Mouse (Mus musculus) ES-E14 (cell line): ENCODE results near the gene Cux1. TPM values are rescaled to one million over a fixed set of nuclear protein-coding genes. Genes with fewer than 3 reads are reported as not detected.
A peak's percentile ranks its signal among the peaks of the same experiment; 100 is the strongest.

Experiments
- DNase-seq: peaks from one replicate; pipeline ENCODE4 v3.0.0-alpha.2; 2013; ENCODE audit warnings: low read depth, low spot score
- H3K27ac ChIP-seq: 2 replicates; pipeline ENCODE4 v1.5.1; 2012; ENCODE audit warnings: low read depth, mild to moderate bottlenecking, low read length, moderate library complexity, mixed read lengths; ENCODE audit not compliant: poor library complexity, insufficient read depth, severe bottlenecking
- H3K36me3 ChIP-seq: 2 replicates; pipeline ENCODE4 v1.6.1; 2012; ENCODE audit warnings: mild to moderate bottlenecking, low read length, moderate library complexity, mixed read lengths; ENCODE audit not compliant: control insufficient read depth, poor library complexity, insufficient read depth, severe bottlenecking
- H3K4me1 ChIP-seq, 2 experiments: fragments of 150-350 bp in 1 of 2; sonication (generic) in 1 of 2; 2 replicates each; pipeline ENCODE4 v1.6.1; 2012; ENCODE audit warnings: low read length in 2 of 2, mild to moderate bottlenecking in 1 of 2, mixed read lengths in 1 of 2; ENCODE audit not compliant: control insufficient read depth in 2 of 2, insufficient read depth in 2 of 2, poor library complexity in 1 of 2
- H3K4me3 ChIP-seq, 2 experiments: fragments of 150-350 bp in 1 of 2; sonication (generic) in 1 of 2; 2 replicates each; pipeline ENCODE4 v1.5.1; 2012; ENCODE audit warnings: low read length in 2 of 2, low read depth in 1 of 2, mild to moderate bottlenecking in 1 of 2, mixed read lengths in 1 of 2; ENCODE audit not compliant: insufficient read depth in 1 of 2, poor library complexity in 1 of 2, severe bottlenecking in 1 of 2
- H3K9ac ChIP-seq: 2 replicates; pipeline ENCODE4 v1.6.1; 2012; ENCODE audit warnings: low read depth, mild to moderate bottlenecking, low read length, mixed read lengths; ENCODE audit not compliant: poor library complexity, insufficient read depth, severe bottlenecking
- H3K9me3 ChIP-seq: fragments of 150-350 bp; sonication (generic); 2 replicates; pipeline ENCODE4 v1.6.1; 2012; ENCODE audit warnings: low read depth, mild to moderate bottlenecking, low read length; ENCODE audit not compliant: control insufficient read depth, insufficient read depth
- CHD2 ChIP-seq: IDR thresholded peaks from 2 replicates; pipeline ENCODE4 v1.6.1; 2014; ENCODE audit warnings: mild to moderate bottlenecking, low read depth, low read length, inconsistent platforms
- HCFC1 ChIP-seq: IDR thresholded peaks from 2 replicates; pipeline ENCODE4 v1.6.1; 2012; ENCODE audit warnings: low read length, inconsistent platforms, borderline replicate concordance; ENCODE audit not compliant: insufficient read depth
- MAFK ChIP-seq: IDR thresholded peaks from 2 replicates; pipeline ENCODE4 v1.6.1; 2014; ENCODE audit warnings: mild to moderate bottlenecking, low read depth, low read length, inconsistent platforms; ENCODE audit not compliant: insufficient read depth
- ZC3H11A ChIP-seq: IDR thresholded peaks from 2 replicates; pipeline ENCODE4 v1.6.1; 2012; ENCODE audit warnings: low read depth, mild to moderate bottlenecking, inconsistent platforms, low read length, borderline replicate concordance
- ZNF384 ChIP-seq: IDR thresholded peaks from 2 replicates; pipeline ENCODE4 v1.6.1; 2012; ENCODE audit warnings: low read depth, low read length, inconsistent platforms
- in situ Hi-C, 2 experiments: fragments of 600-800 bp; cut with MboI; formaldehyde crosslinking; loops; one replicate each; pipeline ENCODE4 v1.15.1; 2025; ENCODE audit warnings: low sequenced_read_pairs in 2 of 2, inconsistent platforms in 1 of 2; ENCODE audit not compliant: unreplicated experiment in 2 of 2
- total RNA-seq: library from RNA; depleted of rRNA; stranded (reverse); fragments of 300-350 nt; gene quantifications from 2 replicates; pipeline ENCODE4 v1.2.3, GENCODE M21; 2012

The Cux1 gene
- total RNA-seq, 1 experiment, result 23.6 TPM

DNA sequence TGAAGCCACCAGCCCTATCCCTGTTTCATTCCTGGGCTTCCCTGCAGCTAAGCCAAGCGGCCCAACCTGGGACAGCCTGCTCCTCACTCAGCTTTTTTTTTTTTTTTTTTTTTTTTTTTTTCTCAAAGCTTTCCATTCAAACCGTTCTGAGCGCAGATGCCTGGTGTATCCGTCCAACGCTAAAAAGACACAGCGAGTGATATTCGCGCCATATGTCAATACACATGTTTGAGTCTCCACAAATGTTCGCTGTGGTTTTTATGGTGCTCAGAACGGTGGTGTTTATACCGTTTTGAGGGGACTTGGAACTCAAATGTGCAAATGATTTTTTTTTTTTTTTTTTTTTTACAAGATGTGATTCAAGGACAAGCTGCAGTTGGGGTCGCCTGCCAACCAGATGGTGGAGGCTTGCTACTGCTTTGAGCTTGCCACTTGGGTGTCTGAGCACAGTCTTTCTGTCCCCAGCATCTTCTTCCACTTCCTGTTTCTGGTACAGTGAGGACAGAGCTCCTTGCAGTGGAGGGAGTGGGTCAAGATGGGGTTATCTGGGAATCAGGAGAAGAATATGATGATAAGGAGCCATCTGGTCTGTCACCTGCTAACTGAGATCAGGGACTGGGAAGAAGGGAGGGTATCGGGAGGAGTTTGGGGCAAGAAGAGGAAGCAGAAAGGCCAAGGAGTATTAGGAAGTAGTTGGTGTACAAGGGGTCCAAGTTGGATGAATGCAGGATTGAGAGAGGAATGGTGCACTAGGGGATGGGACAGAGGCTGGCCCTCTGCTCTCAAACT lies 36.1 kb upstream of the Cux1 start:
- no peak overlapping the region for H3K4me3 ChIP-seq
- peaks cover 2 to 4% of the 10 kb centered on the region in 2 experiments; a peak in 1 of 4 replicates for H3K4me1 ChIP-seq
- no peaks in the 10 kb centered on the region for H3K36me3 ChIP-seq
- H3K9ac ChIP-seq, result no peak overlapping the region
- H3K27ac ChIP-seq, result no peak overlapping the region
- no peak for DNase-seq
- H3K9me3 ChIP-seq, result no peaks in the 10 kb centered on the region
- in situ Hi-C loops, result no loop called here
- no peak for TF ChIP-seq MAFK
- TF ChIP-seq ZNF384, result peak; percentile 74

- H3K4me1 ChIP-seq, result peaks cover 2% of the 10 kb centered on the region in 2 experiments; a peak in 1 of 4 replicates
- in situ Hi-C loops, result no loop called here
- H3K27ac ChIP-seq, result no peak overlapping the region
- no peak overlapping the region for H3K4me3 ChIP-seq
- no peak for DNase-seq
- H3K9ac ChIP-seq, result no peak overlapping the region
- no peaks in the 10 kb centered on the region for H3K9me3 ChIP-seq
- H3K36me3 ChIP-seq, result no peaks in the 10 kb centered on the region
- TF ChIP-seq CHD2 (no peak), ZC3H11A (no peak), ZNF384 (no peak), MAFK (no peak), HCFC1 (no peak)
Measured at GRCm38 (mm10) chr5:136600511-136600910, 33.2 kb upstream of the Cux1 start.

DNA sequence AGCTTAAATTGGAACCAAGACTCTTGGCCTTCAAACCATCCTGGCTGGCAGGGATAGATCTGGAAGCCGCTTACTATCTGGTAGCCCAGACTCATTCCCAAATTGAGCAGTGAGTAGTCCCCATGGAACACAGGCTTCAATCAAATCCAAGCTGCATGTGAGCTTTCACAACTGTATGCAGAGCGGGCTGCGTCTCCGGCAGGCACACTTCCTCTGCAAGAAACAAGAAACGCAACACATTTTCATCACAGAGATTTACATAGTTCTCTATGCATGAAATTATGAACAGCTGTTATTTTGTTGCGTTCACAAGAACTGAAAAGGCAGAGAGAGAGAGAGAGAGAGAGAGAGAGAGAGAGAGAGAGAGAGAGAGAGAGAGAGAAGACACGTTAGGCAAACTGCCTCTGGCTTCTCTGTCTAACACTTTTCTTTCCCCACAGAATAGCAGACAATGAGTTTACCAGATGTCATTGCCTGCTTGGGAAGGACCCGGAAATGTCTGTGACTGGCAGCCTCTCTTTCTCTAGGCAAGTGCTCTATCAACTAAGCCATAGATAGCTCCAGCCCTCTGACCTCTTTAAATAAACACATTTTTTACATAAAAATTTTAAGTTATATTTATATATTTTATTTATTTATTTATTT lies 27.7 kb upstream of the Cux1 start:
- Histone ChIP-seq H3K4me1 (no peaks in the 10 kb centered on the region), H3K9ac (no peak overlapping the region), H3K36me3 (no peaks in the 10 kb centered on the region), H3K9me3 (no peaks in the 10 kb centered on the region), H3K4me3 (no peak overlapping the region), H3K27ac (no peak overlapping the region)
- TF ChIP-seq ZC3H11A (no peak), CHD2 (no peak), MAFK (no peak), HCFC1 (no peak), ZNF384 (no peak)
- DNase-seq, result no peak
- in situ Hi-C loops, result no loop called here

- Histone ChIP-seq H3K4me1 (peaks cover 0 to 3% of the 10 kb centered on the region in 2 experiments; a peak in 2 of 4 replicates), H3K9ac (no peak overlapping the region)
- in situ Hi-C loops, result no loop called here
Measured at GRCm38 (mm10) chr5:136591816-136592499, 24.7 kb upstream of the Cux1 start.

More at GRCm38 (mm10) chr5:136591816-136592499, 24.7 kb upstream of the Cux1 start:
- no peak overlapping the region for H3K4me3 ChIP-seq
- DNase-seq, result no peak
- H3K36me3 ChIP-seq, result no peaks in the 10 kb centered on the region
- TF ChIP-seq HCFC1 (no peak), MAFK (no peak), ZNF384 (no peak), CHD2 (no peak)
- no peaks in the 10 kb centered on the region for H3K9me3 ChIP-seq
- H3K27ac ChIP-seq, result no peak overlapping the region
